Mouse (Mus musculus) myocyte (in vitro differentiated cells): ENCODE measurements around the gene Nek8.

Source experiments
- E2F4 ChIP-seq: IDR thresholded peaks from one replicate; pipeline ENCODE4 v1.6.1; 2011; ENCODE audit warnings: mild to moderate bottlenecking, control low read depth, moderate library complexity; ENCODE audit not compliant: insufficient read depth
- MAX ChIP-seq: IDR thresholded peaks from one replicate; pipeline ENCODE4 v1.6.1; 2011; ENCODE audit warnings: low read depth, mild to moderate bottlenecking, control low read depth
- MYOD1 ChIP-seq, 3 experiments: IDR thresholded peaks; one replicate each; pipeline ENCODE4 v1.6.1; 2011; ENCODE audit warnings: control low read depth in 2 of 3, low read depth in 2 of 3, mild to moderate bottlenecking in 2 of 3, moderate library complexity in 1 of 3; ENCODE audit not compliant: insufficient read length in 2 of 3, control insufficient read depth in 1 of 3
- POLR2A ChIP-seq: IDR thresholded peaks from one replicate; pipeline ENCODE4 v1.6.1; 2011; ENCODE audit warnings: low read depth, mild to moderate bottlenecking, control low read depth, moderate library complexity; ENCODE audit not compliant: insufficient read length
- POLR2AphosphoS2 ChIP-seq: IDR thresholded peaks from one replicate; pipeline ENCODE4 v1.6.1; 2011; ENCODE audit warnings: low read depth, control low read depth; ENCODE audit not compliant: insufficient read length
- REST ChIP-seq: IDR thresholded peaks from one replicate; pipeline ENCODE4 v1.6.1; 2011; ENCODE audit warnings: mild to moderate bottlenecking, control low read depth, moderate library complexity; ENCODE audit not compliant: insufficient read depth, insufficient read length
- TCF12 ChIP-seq: IDR thresholded peaks from one replicate; pipeline ENCODE4 v1.6.1; 2011; ENCODE audit warnings: mild to moderate bottlenecking, control low read depth; ENCODE audit not compliant: poor library complexity, insufficient read depth, severe bottlenecking
- TCF3 ChIP-seq: IDR thresholded peaks from one replicate; pipeline ENCODE4 v1.6.1; 2011; ENCODE audit warnings: low read depth, control low read depth; ENCODE audit not compliant: insufficient read length
- USF1 ChIP-seq: IDR thresholded peaks from one replicate; pipeline ENCODE4 v1.6.1; 2011; ENCODE audit warnings: low read depth, mild to moderate bottlenecking, control low read depth, moderate library complexity

DNA sequence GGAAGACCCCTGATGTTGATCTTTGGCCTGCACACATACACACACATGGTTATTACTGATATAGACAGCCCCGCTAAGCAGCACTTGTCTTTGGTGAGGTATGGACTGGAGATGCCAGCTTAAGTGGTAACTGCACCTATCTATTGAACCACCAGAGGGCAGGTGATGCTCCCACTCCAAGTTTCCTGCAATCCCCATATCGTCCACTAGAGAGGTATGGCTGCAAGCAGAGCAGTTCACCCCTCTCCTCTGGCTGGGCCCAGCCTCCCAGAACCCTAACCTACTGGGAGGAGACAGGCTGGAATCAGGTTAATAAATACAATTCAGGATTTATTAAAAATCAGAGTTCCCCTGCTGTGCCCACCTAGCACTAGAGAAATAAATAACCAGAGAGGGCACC, 17.4 kb downstream of the Nek8 start:
- TF ChIP-seq POLR2A, result no peak
- peak; percentile 41 for TF ChIP-seq POLR2AphosphoS2
- no peak for TF ChIP-seq TCF3
- TF ChIP-seq REST, result no peak
- TF ChIP-seq MYOD1 (IDR thresholded peaks at IDR 0.05; ENCODE audit: control insufficient read depth in 1 of 3, insufficient read length in 2 of 3, low read depth in 2 of 3), result peak in 1 of 3 experiments; percentile 6
- no peak for TF ChIP-seq TCF12
- TF ChIP-seq MAX, result no peak
- TF ChIP-seq USF1, result no peak
- TF ChIP-seq E2F4, result no peak
